8 mouse cellular contexts compared by ENCODE assay signal in the genomic region with DNA sequence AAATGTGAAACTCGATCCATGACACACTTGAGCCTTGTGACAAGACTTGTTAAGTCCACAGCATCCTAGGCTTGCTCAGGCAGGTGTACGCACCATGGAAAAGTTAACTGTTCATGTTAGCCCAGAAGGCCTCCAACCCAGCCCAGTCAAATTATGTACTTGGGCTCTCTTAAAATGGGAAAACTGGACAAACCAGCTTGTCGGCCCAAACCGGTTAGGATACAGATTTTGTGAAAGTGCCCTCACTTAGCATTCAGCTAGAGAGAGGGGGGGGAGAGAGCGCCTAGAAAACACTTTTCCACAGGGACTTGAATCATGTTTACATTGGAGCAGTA. TPM values are rescaled to one million over a fixed set of nuclear protein-coding genes. Genes with fewer than 3 reads are reported as not detected.
DNase-seq lines count a peak whose midpoint lies in the region; ATAC-seq and TF ChIP-seq lines count a peak whose summit lies in the region.

No protein-coding gene starts in this region.

- no peak overlapping the region for H3K27ac ChIP-seq in heart, postnatal 0 days (ENCODE audit: low read depth)
- 0 out of 2 replicates have a peak overlapping the region, but pooled peaks have one; percentile 31 for H3K27ac ChIP-seq in hindbrain, embryonic 10.5 days
- peak overlapping the region; percentile 67; the same call in 1 of the 2 replicates for H3K27ac ChIP-seq in limb, embryonic 12.5 days

- no peak overlapping the region for H3ac ChIP-seq in myocyte (ENCODE audit: control insufficient read depth, insufficient read length)

- no peak for TF ChIP-seq CTCF in heart, postnatal 0 days (IDR thresholded peaks at IDR 0.05; ENCODE audit: low read depth)

- no peaks in the 10 kb centered on the region for H3K36me3 ChIP-seq in heart, postnatal 0 days (replicated peaks; ENCODE audit: control insufficient read depth, insufficient read depth, low read length)
- peaks cover 3% of the 10 kb centered on the region; the same call in 1 of the 2 replicates for H3K36me3 ChIP-seq in hindbrain, embryonic 10.5 days
- no peaks in the 10 kb centered on the region for H3K36me3 ChIP-seq in limb, embryonic 12.5 days
- no peaks in the 10 kb centered on the region for H3K36me3 ChIP-seq in myocyte (ENCODE audit: control insufficient read depth, insufficient read depth)

- no peaks in the 10 kb centered on the region for H3K27me3 ChIP-seq in heart, postnatal 0 days (ENCODE audit: control insufficient read depth, insufficient read depth, low read length)
- H3K27me3 ChIP-seq in hindbrain, embryonic 10.5 days (ENCODE audit: insufficient read depth, poor library complexity, severe bottlenecking) = peaks cover 7% of the 10 kb centered on the region; the same call in 1 of the 2 replicates
- no peaks in the 10 kb centered on the region for H3K27me3 ChIP-seq in limb, embryonic 12.5 days
- no peaks in the 10 kb centered on the region for H3K27me3 ChIP-seq in myocyte (ENCODE audit: control insufficient read depth, insufficient read depth, insufficient read length)

- no peak for TF ChIP-seq POLR2A in myocyte (IDR thresholded peaks at IDR 0.05; ENCODE audit: insufficient read length, low read depth)

- no peak overlapping the region for H3K9ac ChIP-seq in heart, postnatal 0 days (replicated peaks; ENCODE audit: low read depth, low read length)
- 0 out of 2 replicates have a peak overlapping the region, but pooled peaks have one; percentile 83 for H3K9ac ChIP-seq in limb, embryonic 12.5 days (replicated peaks)

- WGBS in heart, postnatal 0 days = 64% methylated on average over 5 of the region's 5 CpGs
- 65% methylated on average over 5 of the region's 5 CpGs for WGBS in hindbrain, embryonic 10.5 days
- WGBS in limb, embryonic 12.5 days = 56% methylated on average over 5 of the region's 5 CpGs

- H3K79me2 ChIP-seq in myocyte (ENCODE audit: control insufficient read depth, insufficient read depth) = peaks cover 32% of the 10 kb centered on the region

- ATAC-seq in heart, postnatal 0 days (ENCODE audit: insufficient read depth, low read depth) = no peak
- no peak for ATAC-seq in limb, embryonic 12.5 days (ENCODE audit: insufficient number of reproducible peaks, insufficient read depth, low FRiP score, low TSS enrichment, low read depth)

- H3K4me1 ChIP-seq in heart, postnatal 0 days (ENCODE audit: control insufficient read depth, insufficient read depth) = peaks cover 8% of the 10 kb centered on the region
- peaks cover 39% of the 10 kb centered on the region for H3K4me1 ChIP-seq in hindbrain, embryonic 10.5 days (replicated peaks)
- H3K4me1 ChIP-seq in limb, embryonic 12.5 days (replicated peaks) = peaks cover 25% of the 10 kb centered on the region

- no peak for TF ChIP-seq EP300 in heart, postnatal 0 days (IDR thresholded peaks at IDR 0.05; ENCODE audit: low read depth)

- no peak for DNase-seq in heart, postnatal 0 days (ENCODE audit: low spot score)
- no peak for DNase-seq in heart, adult 9 months (ENCODE audit: low spot score in 2 of 2)
- DNase-seq in hindbrain, embryonic 10.5 days (ENCODE audit: low spot score) = peak; percentile 12
- DNase-seq in gastrocnemius, postnatal 4 days (ENCODE audit: low spot score in 2 of 2) = no peak
- DNase-seq in right cerebral cortex, postnatal 25 days = no peak
- no peak for DNase-seq in heart, adult 8-10 months (ENCODE audit: low spot score)

- H3K9me3 ChIP-seq in heart, postnatal 0 days (replicated peaks; ENCODE audit: control insufficient read depth, low read length) = no peaks in the 10 kb centered on the region
- peaks cover 9% of the 10 kb centered on the region; the same call in 1 of the 2 replicates for H3K9me3 ChIP-seq in hindbrain, embryonic 10.5 days
- no peaks in the 10 kb centered on the region for H3K9me3 ChIP-seq in limb, embryonic 12.5 days

- no peak overlapping the region for H3K4me3 ChIP-seq in heart, postnatal 0 days (ENCODE audit: low read depth, low read length)
- H3K4me3 ChIP-seq in hindbrain, embryonic 10.5 days = peak overlapping the region; percentile 95
- peak overlapping the region; percentile 91 for H3K4me3 ChIP-seq in limb, embryonic 12.5 days (replicated peaks)
- peak overlapping the region; percentile 44 for H3K4me3 ChIP-seq in myocyte

- peak overlapping the region; percentile 80; the same call in 1 of the 2 replicates for H3K4me2 ChIP-seq in heart, postnatal 0 days (ENCODE audit: low read depth, low read length)
- H3K4me2 ChIP-seq in limb, embryonic 12.5 days = peak overlapping the region; percentile 87
- peak overlapping the region; percentile 98 for H3K4me2 ChIP-seq in myocyte (ENCODE audit: low read depth)

TF ChIP-seq in myocyte, 11 proteins besides CTCF, POLR2A, EP300 and RAD21:
- TF ChIP-seq SRF (IDR thresholded peaks at IDR 0.05; ENCODE audit: control insufficient read depth, insufficient read length, low read depth) = no peak
- TF ChIP-seq MYOG (IDR thresholded peaks at IDR 0.05; ENCODE audit: control insufficient read depth in 1 of 3, insufficient read depth in 1 of 3, insufficient read length in 2 of 3, low read depth in 2 of 3) = no peak
- TF ChIP-seq TCF3 (IDR thresholded peaks at IDR 0.05; ENCODE audit: insufficient read length, low read depth) = no peak
- TF ChIP-seq MYOD1 (IDR thresholded peaks at IDR 0.05; ENCODE audit: control insufficient read depth in 1 of 3, insufficient read length in 2 of 3, low read depth in 2 of 3) = no peak
- TF ChIP-seq POLR2AphosphoS2 (IDR thresholded peaks at IDR 0.05; ENCODE audit: insufficient read length, low read depth) = no peak
- TF ChIP-seq E2F4 (IDR thresholded peaks at IDR 0.05; ENCODE audit: insufficient read depth) = no peak
- TF ChIP-seq MAX (IDR thresholded peaks at IDR 0.05; ENCODE audit: low read depth) = no peak
- TF ChIP-seq USF1 (IDR thresholded peaks at IDR 0.05; ENCODE audit: low read depth) = no peak
- no peak for TF ChIP-seq CEBPB (IDR thresholded peaks at IDR 0.05; ENCODE audit: insufficient read depth, poor library complexity, severe bottlenecking)
- no peak for TF ChIP-seq TCF12 (IDR thresholded peaks at IDR 0.05; ENCODE audit: insufficient read depth, poor library complexity, severe bottlenecking)
- no peak for TF ChIP-seq REST (IDR thresholded peaks at IDR 0.05; ENCODE audit: insufficient read depth, insufficient read length)
TF ChIP-seq in myocyte: peak in this region for 0.

RNA-seq across cellular contexts. Expression of gene Ssx2ip, which starts 1.5 kb away (rescaled TPM):
- total RNA-seq in heart, postnatal 0 days (2014; rRNA removed; ENCODE audit: low replicate concordance) = 6.4 and 13.8 TPM in 2 replicates
- polyA plus RNA-seq in heart, postnatal 0 days (2015; fragmentation: Nextera tagmentation; extraction: Ambion mirVana) = 7.3 and 7.6 TPM in 2 replicates
- polyA plus RNA-seq in hindbrain, embryonic 10.5 days (2016; fragmentation: Nextera tagmentation; extraction: Ambion mirVana) = 20.2 and 26.0 TPM in 2 replicates
- polyA plus RNA-seq in limb, embryonic 12.5 days (2016; fragmentation: Nextera tagmentation; extraction: Ambion mirVana) = 19.6 and 21.6 TPM in 2 replicates
- polyA plus RNA-seq in myocyte (2012; fragmentation: generic; extraction: Trizol) = 13.5 TPM
- total RNA-seq in gastrocnemius, postnatal 4 days (2021) = 10 to 100 TPM; 20.2 to 22.6 TPM
- total RNA-seq in heart, adult 8-10 months (2022) = 10 to 100 TPM; 13.1 to 17.5 (median 15.3) TPM

RNA-seq across cellular contexts. Expression of gene Ctbs, which starts 43.6 kb away (rescaled TPM):
- total RNA-seq in heart, postnatal 0 days (2014; rRNA removed; ENCODE audit: low replicate concordance) = 4.2 and 11.4 TPM in 2 replicates
- 6.6 and 7.4 TPM in 2 replicates for polyA plus RNA-seq in heart, postnatal 0 days (2015; fragmentation: Nextera tagmentation; extraction: Ambion mirVana)
- polyA plus RNA-seq in hindbrain, embryonic 10.5 days (2016; fragmentation: Nextera tagmentation; extraction: Ambion mirVana) = 4.3 and 5.6 TPM in 2 replicates
- 6.4 and 7.2 TPM in 2 replicates for polyA plus RNA-seq in limb, embryonic 12.5 days (2016; fragmentation: Nextera tagmentation; extraction: Ambion mirVana)
- polyA plus RNA-seq in myocyte (2012; fragmentation: generic; extraction: Trizol) = 2.9 TPM
- 1 to 10 TPM; 7.9 to 8.6 TPM for total RNA-seq in gastrocnemius, postnatal 4 days (2021)
- 1 to 10 TPM; 2.7 to 4.1 (median 3.4) TPM for total RNA-seq in heart, adult 8-10 months (2022)
